Mouse (Mus musculus): ENCODE data around the gene Fzd5. TPM values are rescaled to one million over a fixed set of nuclear protein-coding genes. Genes with fewer than 3 reads are reported as not detected.

Gene Fzd5
- polyA plus RNA-seq, 1 experiment = 13.7 TPM

DNA sequence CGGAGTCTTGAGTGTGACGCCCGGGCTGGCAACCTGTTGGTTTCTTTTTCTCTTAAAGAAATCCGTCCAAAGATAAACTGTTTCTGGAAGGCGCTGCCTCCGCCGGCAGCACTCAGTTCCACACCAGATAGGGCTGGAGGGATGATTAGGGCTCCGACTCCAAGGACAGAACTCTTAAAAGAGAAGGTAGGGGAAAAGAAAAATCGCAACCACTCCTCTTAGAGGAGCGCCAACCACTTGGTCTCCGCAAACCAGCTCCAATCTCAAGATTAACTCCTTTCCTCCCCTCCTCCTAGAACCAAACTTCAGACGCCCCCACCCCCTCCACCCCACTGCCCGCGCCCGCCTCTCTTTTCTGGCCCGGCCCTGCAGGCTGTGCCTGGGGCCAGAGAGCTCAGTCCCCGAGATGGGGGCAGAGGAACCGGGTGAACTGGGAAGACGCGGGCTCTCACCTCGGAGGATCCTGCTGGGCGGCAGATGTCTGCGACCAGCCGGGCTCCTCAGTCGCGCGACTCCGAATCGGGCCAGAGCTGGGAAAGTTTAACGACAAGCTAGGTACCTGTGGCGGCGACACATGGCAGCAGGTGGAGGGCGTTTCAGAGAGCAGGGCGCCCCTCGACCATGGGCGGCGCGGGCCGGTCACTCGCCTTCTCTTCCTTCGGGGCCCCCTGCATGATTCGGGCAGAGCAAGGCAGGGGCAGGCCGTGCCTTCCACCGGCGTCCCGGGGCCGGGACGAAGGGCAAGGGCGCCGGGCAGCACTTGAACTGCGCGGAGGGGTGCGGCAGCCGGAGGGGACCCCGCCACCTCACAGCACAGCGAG lies 660 bp downstream of the Fzd5 start:
- TF ChIP-seq GATA1 (IDR thresholded peaks at IDR 0.05; ENCODE audit: low read length) = no peak

DNA sequence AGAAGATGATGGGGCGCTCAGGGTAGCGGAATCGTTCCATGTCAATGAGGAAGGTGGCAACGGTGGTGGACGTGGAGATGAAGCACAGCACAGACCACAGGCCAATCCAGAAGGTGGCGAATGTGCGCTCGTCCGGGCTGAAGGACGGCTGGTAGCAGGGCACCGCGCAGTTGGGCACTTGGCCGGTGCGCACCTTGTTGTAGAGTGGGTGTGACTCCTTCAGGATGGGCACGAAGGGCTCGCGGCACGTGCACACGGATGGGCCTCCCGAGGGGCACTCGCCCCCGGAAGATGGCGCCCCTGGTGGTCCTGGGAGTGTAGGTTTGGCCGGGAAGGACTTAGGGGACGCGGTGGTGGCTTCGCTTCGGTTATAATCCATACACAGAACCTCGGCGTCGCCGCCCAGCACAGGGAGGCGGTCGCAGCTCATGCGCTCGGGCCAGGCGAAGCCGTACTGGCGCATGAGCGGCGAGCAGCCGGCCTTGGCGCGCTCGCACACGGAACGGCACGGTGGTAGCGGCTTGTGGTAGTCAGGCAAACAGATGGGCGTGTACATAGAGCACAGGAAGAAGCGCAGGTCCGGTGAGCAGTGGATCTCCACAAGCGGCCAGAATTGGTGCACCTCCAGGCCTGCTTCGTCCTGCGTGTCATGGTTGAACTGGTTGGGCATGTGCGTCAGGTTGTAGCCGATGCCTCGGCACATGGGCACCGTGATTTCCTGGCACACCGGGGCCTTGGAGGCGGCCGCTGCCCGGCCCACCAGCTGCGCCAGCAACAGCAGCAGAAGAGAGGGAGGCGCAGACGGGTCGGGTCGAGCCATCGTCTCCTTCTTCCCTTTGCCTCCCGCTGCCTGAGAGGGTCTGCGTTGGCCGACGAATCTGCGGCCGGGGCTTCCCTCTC lies 1.5 kb downstream of the Fzd5 start:
- no peak for TF ChIP-seq GATA1 (IDR thresholded peaks at IDR 0.05; ENCODE audit: low read length)

DNA sequence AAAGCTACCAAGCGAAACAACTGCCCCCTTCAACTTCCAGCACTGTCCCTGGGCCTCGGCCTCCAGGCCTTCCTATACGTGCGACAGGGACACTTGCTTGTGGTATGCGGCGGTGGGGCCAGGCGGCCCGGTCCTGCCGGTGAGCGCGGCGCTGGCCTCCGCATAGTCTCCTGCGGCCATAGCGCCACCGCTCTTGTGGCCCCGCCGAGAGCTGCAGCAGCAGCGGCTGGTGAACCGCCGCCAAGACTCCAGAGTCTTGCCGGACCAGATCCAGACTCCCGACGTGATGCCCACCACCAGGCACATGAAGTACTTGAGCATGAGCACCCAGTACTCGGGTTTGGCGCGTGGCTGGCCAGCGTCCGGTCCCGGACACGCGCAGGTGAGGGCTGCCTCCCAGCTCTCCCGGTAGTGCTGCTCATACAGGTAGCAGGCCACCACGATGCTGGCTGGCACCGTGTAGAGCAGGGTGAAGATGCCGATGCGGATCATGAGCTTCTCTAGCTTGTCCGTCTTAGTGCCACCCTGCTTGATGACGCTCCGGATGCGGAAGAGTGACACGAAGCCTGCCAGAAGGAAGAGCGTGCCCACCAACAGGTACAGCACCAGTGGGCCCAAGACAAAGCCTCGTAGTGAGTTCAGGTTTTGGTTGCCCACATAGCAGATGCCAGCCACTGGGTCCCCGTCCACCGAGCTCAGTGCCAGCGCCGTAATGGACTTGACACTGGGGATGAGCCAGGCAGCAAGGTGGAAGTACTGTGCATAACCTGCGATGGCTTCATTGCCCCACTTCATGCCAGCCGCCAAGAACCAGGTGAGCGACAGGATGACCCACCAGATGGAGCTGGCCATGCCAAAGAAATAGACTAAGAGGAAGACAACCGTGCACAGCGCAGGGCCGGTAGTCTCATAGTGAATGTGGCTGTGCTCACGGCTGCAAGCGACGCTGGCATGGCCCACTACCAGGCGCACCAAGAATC lies 2.5 kb downstream of the Fzd5 start:
- TF ChIP-seq GATA1 (IDR thresholded peaks at IDR 0.05; ENCODE audit: low read length) = no peak

DNA sequence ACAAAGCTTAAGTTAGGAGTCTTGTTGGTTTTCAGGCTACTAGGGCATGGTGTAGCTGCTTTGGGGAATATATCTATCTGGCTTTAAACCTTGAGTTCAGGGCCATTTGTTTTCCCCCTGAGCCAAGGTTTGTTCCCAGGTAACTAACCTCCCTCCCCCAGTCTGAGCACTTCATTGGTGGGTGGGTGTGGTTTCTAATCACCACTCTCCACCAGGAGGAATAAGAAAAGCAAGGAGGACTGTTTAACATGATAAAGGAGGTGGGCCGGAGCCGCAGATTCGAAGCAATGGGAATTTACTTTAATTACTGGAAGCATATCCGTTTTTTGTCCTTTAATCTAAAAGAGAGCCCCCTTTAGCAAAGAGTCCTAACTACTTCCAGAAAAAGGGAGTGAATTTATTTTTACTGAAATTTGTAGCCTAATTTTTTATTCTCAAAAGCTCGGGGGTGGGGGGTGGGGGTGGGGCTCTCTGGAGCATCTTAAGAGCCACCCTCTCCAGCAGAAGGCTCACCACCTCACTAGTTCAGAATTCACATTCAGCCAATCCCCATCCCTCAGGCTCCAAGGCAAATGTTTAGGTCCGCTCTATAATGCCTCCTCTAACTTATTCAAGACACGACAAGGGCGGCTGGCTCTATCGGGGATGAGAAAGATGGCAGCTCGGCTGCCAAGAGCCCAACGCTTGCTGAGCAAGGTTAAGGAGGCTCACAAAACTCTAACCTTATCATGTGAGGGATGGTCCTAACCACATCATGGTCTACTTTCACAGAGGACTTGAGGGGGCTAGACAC lies 3.9 kb downstream of the Fzd5 start:
- TF ChIP-seq GATA1 (IDR thresholded peaks at IDR 0.05; ENCODE audit: low read length) = no peak

DNA sequence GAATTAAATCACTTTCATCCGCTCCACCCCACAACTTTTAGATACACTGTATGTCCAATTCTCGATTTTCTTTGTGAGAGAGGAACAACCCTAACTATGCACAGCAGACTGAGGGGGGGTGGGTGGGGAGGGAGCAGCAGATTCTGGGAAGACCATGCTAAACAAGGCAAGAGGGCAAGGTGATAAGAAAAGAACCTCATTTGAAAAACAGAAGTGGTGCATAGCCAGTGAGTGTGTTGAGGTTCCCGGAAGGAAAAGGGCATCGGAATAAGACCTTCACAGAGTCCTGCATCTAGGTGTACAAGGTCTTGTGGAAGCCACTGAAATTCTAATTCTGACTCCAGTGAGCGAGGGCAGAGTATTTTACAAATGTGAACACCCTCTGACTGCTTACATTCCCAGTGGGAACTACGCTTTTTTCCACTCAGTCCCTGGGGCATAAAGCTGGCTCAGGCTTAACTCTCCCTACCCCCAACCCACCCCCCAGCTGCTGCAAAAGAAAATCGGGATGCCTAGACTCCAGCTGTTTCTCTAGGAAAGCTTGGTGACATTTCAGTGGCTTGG lies 4.8 kb downstream of the Fzd5 start:
- no peak for TF ChIP-seq GATA1 (IDR thresholded peaks at IDR 0.05; ENCODE audit: low read length)

DNA sequence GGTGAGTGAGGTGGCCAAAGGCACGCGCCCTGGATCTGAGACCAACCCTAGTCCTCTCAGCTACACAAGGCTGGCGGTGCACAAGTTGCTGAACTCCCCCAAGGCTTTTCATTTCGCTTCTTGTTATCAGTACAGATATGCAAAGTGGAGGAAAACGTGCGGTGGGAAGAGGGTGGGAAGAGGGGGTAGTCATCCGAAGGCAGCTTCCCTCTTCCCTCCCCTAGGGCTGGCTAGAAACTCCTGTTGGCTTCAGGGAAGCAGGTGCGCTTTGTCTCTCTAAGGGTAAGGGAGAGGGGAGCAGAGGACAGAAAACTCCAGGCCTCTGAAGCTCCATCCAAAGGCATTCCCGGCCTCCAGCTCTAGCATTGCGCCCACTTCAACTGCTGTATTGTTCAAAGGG lies 5.4 kb downstream of the Fzd5 start:
- no peak for TF ChIP-seq GATA1 (IDR thresholded peaks at IDR 0.05; ENCODE audit: low read length)

DNA sequence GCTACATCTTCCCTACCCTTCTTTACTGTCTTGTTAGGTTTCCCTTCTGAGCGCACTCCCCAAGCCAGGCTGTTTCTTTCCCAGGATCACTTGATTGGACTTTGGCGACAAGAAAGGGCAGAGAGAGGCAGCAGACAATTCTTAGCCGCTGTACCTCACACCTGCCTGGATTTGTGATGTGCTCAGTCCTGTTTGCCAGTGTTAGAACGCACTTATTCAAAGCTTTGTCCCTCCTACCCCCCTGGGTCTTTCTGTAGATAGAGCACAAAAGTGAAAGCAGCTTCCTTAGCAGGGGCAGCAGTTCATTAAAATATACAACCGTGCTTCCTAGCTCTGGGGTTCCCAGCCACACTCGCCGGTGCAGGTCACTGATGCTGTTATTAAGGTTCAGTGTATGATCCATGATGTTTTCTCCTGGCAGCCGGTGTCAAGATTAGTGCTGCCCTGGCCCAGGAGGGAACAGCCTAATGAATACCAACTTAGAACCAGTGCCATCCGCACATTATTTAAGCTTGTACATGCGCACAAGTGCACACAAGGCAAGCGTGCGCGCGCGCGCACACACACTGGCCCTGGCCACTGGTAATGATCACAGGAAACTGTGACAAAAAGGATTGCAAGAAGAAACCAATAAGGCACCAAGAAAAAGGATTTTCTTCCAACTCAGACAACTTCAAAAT lies 6.1 kb downstream of the Fzd5 start:
- TF ChIP-seq GATA1 (IDR thresholded peaks at IDR 0.05; ENCODE audit: low read length) = no peak

DNA sequence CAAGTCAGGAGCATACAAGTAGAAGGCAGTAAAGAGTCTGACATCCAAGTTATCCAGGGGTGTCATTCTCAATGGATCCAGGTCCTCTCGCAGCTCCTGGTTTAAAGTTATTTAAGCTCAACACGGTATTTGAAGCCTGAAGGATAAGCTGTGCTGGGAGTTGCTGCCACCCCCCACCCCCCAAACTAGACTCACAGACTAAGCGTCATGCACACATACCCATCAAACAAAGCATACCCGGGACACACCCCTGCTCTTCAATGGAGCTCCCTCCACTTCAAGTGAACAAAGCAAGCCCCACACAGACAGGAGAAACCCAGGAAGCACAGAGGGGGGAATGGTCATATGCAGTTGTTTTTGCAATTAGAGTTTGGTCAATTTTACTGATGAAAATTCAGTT lies 7.5 kb downstream of the Fzd5 start:
- no peak for TF ChIP-seq GATA1 (IDR thresholded peaks at IDR 0.05; ENCODE audit: low read length)

DNA sequence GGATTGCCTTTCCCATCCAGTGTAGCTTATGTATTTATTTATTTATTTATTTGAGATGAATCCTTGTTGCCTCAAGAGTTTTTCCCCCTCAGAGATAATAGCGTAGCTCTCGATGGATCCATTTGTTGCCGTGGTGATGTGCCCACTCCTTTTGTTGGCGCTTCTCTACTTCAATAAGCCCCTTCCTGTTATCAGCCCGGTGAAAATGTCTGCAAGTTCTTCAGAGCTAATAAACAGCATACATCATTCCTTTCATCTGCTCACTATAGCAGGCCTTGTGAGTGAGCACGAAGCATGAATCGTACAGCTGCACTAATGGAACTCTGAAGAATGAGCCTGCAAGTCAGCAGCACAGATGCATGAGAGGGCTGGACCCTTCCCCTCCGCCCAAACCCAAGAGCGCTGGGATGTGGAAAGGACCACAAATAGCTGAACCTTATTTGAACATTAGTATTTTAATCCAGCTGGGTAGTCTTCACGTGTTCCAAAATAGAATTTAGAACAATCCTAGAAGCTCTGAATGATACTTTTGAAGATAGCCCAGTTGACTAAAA lies 16.4 kb downstream of the Fzd5 start:
- TF ChIP-seq GATA1 (IDR thresholded peaks at IDR 0.05; ENCODE audit: low read length) = no peak

DNA sequence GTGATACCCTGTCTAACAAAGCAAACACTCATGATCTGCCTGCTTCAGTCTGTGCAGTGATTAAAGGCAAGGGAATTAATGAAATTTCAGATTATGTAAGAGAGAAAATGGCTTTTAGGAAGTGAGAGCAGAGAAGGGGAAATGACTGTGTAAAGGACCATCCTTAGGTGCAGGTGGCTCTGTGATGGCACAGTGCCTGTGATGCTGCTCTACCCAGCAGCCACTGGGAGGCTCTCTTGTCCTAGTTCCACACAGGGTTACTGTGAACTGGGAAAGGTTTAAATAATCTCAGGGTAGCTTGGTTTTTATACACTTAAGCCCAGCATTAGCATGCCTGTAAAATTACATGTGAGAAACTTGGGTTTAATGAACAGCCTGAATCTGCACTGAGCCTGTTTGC lies 20.0 kb downstream of the Fzd5 start:
- no peak for TF ChIP-seq GATA1 (IDR thresholded peaks at IDR 0.05; ENCODE audit: low read length)

DNA sequence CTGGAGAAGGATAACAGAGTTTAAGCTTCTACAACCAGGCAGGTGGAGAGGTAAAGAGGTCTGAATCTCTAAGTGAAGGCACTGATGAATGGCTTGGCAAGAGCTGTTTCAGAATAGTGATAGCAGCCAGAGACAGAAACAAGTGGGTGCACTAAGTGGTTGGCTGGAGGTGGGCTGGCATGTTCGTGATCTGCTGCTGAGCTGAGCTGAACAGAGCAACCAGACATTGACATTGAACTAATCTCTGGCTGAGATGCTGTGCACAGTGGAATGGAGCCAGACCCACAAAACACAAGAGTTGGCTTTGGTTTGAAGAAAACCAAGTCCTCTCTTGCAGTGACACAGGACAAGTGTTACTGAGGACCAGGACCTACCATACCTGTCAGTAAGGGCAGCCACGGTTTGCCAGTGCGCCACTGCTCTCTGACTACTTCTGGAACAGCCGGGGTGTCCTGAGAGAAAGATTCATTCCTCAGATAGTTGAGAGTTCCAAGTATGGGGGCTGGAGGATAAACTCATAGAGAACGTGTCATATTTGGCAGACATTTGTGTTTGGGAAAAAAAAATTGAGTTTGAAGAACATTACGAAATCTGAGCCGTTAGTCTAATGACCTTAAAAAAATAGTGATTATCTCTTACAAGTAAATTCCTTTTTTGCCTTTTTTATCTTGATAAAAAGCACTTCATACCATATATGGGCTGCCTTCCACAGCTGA lies 20.8 kb downstream of the Fzd5 start:
- TF ChIP-seq GATA1 (IDR thresholded peaks at IDR 0.05; ENCODE audit: low read length) = no peak

DNA sequence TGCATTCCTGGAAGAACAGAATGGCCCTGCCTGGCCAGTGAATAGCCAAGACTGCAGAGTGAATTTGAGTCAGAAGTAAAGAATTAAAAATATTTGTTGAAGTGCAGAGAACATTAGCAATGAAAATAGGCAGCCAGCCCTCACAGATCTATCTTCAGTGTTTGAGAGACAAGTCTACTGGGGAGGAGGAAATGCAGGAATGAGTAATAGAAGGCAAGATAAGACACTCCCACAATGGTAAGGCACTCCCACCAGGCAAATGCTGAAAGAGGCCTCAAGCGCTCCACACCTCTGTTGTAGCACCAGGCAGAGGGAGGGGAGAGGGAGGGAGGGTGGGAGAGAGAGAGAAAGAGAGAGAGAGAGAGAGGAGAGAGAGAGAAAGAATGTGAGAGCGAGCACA lies 22.1 kb downstream of the Fzd5 start:
- TF ChIP-seq GATA1 (IDR thresholded peaks at IDR 0.05; ENCODE audit: low read length) = no peak
